Mouse (Mus musculus): Measurements from ENCODE around the gene Slc17a7. TPM values are rescaled to one million over a fixed set of nuclear protein-coding genes. Genes with fewer than 3 reads are reported as not detected.
"Not testable (repeated sequence)": the region's sequence is repeated elsewhere in the genome, so short reads cannot be mapped to it uniquely, and the experiment has no call there.

The Slc17a7 gene
- total RNA-seq, 2 experiments from 2014 or later, result 1.1 to 2.5 TPM

- DNase-seq, result peak; percentile 58
Measured at GRCm38 (mm10) chr7:45154993-45155514, 8.7 kb upstream of the Slc17a7 start.

- no peak for DNase-seq
Measured at GRCm38 (mm10) chr7:45155590-45155989, 8.2 kb upstream of the Slc17a7 start.

- no peak for DNase-seq
Measured at GRCm38 (mm10) chr7:45156206-45156605, 7.5 kb upstream of the Slc17a7 start.

- no peak for DNase-seq
Measured at GRCm38 (mm10) chr7:45157459-45157858, 6.3 kb upstream of the Slc17a7 start.

GRCm38 (mm10) chr7:45158991-45159390 is 4.8 kb upstream of the Slc17a7 start:
- no peak for DNase-seq

- DNase-seq, result no peak
Measured at GRCm38 (mm10) chr7:45160316-45160800, 3.4 kb upstream of the Slc17a7 start.

- no peak for DNase-seq
Measured at GRCm38 (mm10) chr7:45160866-45161265, 2.9 kb upstream of the Slc17a7 start.

- peak; percentile 84 for DNase-seq
Measured at GRCm38 (mm10) chr7:45161612-45162473, 1.9 kb upstream of the Slc17a7 start.

GRCm38 (mm10) chr7:45162551-45162950 is 1.2 kb upstream of the Slc17a7 start:
- no peak for DNase-seq

GRCm38 (mm10) chr7:45162996-45163615 is 643 bp upstream of the Slc17a7 start:
- no peak for DNase-seq

- no peak for DNase-seq
Measured at GRCm38 (mm10) chr7:45164833-45165232, 1.1 kb downstream of the Slc17a7 start.

GRCm38 (mm10) chr7:45165701-45166100 is 2.0 kb downstream of the Slc17a7 start:
- no peak for DNase-seq

- DNase-seq, result no peak
Measured at GRCm38 (mm10) chr7:45166950-45167401, 3.2 kb downstream of the Slc17a7 start.

- no peak for DNase-seq
Measured at GRCm38 (mm10) chr7:45167761-45168445, 4.2 kb downstream of the Slc17a7 start.

- no peak for DNase-seq
Measured at GRCm38 (mm10) chr7:45168656-45169055, 4.9 kb downstream of the Slc17a7 start.

- DNase-seq, result no peak
Measured at GRCm38 (mm10) chr7:45169495-45169894, 5.7 kb downstream of the Slc17a7 start.

GRCm38 (mm10) chr7:45172974-45173373 is 9.2 kb downstream of the Slc17a7 start:
- no peak for DNase-seq

- not testable (repeated sequence) for DNase-seq
Measured at GRCm38 (mm10) chr7:45173772-45174171, 10.0 kb downstream of the Slc17a7 start.

- DNase-seq, result no peak
Measured at GRCm38 (mm10) chr7:45174567-45175280, 11.0 kb downstream of the Slc17a7 start.

GRCm38 (mm10) chr7:45175398-45175797 is 11.6 kb downstream of the Slc17a7 start:
- DNase-seq, result no peak

GRCm38 (mm10) chr7:45175929-45176328 is 12.2 kb downstream of the Slc17a7 start:
- no peak for DNase-seq

GRCm38 (mm10) chr7:45176356-45176755 is 12.6 kb downstream of the Slc17a7 start:
- DNase-seq, result no peak
